Mouse (Mus musculus) left cerebral cortex, adult 8-10 months (tissue): ENCODE measurements at regions not wholly inside any gene's neighbourhood (a gene's known extent, or its start where the extent isn't known, plus 50 kb on each side); places are given as distances from the start of the nearest gene placed in this dataset.
A peak's percentile ranks its signal among the peaks of the same experiment; 100 is the strongest.

Experiments
- DNase-seq, 2 experiments: peaks; one replicate each; pipeline ENCODE4 v3.0.0; 2022; ENCODE audit warnings: low spot score in 2 of 2

DNA sequence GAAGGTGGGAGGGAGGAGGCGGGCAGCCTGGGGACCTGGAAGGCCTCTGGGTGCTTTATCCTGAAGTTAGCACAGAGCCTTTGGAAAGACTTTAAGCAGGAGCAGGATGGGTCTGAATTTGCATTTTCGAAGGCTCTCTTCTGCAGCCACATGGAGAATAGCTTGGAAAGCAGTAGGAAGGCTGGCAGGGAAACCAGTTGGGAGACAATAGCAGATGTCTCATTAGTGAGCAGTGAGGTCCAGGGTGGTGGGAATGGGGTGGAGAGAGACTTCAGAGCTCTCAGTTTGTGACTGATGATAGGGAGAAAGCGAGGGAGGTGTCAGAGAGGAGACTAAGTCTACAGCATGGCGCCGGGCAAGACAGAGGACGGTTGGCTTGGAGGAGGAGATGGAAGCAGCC, 199.1 kb downstream of the Cbln1 start:
- no peak for DNase-seq

DNA sequence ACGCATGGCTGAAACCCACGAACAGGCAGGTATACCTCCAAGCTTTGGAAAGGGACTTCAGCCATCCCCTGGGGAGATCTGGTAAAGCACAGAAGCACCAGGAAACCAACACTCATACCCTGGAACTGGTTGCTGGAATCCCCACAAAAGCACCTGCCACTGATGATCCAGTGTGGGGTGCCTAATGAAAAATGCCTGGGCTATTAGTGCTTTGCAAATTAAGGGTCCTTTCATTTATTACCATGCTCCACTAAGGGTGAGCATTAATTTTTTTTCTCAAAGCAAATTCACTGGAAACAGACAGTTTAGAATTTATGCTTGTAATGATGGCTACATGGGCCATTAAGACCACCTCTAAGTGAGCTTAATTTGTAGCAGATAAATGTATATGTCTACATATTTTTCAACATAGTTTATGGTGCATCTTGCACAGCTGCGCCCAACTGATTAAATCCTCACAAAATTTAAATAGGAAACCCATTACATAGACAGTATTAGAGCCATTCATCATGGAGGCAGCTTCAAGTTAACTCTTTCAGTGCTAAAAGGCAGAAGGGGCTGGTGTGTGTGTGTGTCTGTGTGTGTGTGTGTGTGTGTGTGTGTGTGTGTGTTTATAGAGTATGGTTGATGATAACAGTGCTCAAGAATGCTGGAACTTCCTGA, 201.8 kb downstream of the Cbln1 start:
- no peak for DNase-seq

DNA sequence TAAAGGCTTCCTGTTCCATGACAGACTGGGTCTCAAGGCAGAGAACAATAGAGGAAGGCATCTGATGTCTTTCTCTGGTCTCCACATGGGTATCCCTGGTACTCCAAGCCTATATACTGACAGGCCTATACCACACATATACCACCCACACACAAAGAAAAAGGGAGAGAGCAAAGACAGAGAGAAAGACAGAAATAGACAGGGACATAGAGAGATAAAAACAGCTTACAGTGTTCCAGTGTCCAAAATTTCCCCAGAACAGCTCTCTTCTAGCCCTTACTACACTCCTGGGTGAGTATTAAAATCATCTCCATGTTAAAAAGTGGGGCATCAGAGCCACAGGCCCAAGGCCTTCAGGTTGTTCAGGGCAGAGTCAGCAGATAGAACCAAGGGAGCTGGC, 204.2 kb downstream of the Cbln1 start:
- DNase-seq, result no peak

DNA sequence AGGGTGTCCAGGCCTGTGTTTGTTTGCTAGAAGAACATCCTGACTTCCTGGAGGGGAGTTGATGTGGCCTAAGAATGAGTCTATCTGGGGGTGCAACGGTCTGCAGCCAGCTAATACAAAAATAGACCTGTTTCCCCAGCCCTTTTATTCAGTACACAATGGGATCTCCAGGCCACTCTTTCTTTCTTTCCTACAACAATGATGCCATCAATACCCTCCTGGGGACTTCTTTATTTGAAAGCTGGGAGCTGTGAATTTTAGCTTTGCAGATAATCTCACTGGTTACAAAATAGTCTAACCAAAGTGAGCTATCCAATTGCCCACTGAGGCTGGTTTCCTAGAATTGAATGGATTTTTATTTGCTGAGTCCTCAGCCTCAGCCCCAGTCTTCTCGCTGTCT, 207.4 kb downstream of the Cbln1 start:
- DNase-seq, result no peak

DNA sequence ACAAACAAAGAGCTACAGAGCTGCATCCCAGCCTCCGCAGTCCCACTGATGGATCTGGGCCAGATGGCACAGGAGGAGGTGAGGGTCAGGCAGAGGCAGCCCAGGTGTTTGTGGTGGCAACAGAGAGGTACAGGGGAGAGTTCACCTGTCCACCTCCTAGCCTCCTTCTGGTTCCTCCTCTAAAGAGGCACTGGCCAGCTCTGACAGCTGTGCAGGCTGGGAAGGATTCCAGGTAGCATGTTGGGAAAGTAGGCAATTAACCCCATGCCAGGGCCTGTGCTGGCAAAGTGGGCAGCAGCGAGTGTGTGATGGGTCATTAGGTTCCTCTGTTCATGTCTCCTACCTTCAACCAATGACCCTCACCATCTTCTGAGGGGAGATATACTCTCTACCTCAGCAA, 212.1 kb downstream of the Cbln1 start:
- no peak for DNase-seq

DNA sequence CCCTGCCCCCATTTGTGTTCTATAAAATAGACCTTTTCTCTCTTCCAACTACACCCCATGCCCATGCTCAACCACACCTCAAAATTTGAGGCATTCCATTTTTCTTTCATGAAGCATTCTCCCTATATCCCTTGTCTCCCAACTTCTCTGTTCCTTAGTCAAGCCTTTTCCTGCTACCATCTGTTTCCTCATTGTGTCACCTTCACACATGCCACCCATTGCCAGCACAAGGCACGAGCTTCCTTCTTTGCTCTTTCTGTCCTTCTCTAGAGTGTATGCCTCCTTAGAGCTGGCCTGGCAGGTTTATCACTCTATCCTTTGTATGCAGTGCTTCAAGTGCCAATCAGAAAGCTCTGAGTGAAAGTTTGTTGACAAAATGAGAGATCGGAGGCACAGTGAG, 229.7 kb downstream of the Cbln1 start:
- DNase-seq, result no peak

DNA sequence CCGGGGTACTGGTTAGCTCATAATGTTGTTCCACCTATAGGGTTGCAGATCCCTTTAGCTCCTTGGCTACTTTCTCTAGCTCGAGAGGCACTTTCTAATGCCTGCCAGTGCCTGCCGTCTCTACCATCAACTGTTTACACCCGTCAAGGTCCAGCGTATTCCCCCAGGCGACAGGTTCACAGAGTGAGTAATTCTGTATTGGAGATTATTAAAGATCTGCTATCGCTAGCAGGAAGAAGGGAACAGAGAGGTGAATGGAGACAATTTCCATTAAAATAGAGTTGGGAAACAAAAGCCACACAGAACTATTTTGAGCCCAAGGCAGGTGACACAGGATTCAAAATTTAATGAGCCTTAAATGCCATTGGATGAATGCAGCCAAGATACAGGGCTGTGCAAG, 235.2 kb downstream of the Cbln1 start:
- no peak for DNase-seq

DNA sequence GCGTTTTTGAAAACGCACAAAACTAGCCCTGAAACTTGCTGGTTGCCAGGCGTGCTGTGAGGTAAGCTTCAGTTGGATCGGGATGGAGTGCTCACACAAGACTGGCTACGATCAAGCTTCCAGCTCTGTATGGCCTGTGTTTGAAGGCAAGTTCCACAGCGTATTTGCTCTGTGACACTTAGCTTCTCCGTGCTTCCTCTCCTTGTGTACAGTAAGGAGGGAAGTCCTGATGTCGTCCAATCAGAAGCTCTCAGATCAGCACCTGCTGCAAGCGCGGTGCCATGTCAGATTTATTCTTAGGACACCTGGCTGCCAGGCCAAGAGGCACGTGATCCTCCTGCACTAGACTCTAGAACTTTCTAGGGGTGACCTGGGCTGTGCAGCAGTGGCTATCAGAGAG, 236.0 kb downstream of the Cbln1 start:
- no peak for DNase-seq

DNA sequence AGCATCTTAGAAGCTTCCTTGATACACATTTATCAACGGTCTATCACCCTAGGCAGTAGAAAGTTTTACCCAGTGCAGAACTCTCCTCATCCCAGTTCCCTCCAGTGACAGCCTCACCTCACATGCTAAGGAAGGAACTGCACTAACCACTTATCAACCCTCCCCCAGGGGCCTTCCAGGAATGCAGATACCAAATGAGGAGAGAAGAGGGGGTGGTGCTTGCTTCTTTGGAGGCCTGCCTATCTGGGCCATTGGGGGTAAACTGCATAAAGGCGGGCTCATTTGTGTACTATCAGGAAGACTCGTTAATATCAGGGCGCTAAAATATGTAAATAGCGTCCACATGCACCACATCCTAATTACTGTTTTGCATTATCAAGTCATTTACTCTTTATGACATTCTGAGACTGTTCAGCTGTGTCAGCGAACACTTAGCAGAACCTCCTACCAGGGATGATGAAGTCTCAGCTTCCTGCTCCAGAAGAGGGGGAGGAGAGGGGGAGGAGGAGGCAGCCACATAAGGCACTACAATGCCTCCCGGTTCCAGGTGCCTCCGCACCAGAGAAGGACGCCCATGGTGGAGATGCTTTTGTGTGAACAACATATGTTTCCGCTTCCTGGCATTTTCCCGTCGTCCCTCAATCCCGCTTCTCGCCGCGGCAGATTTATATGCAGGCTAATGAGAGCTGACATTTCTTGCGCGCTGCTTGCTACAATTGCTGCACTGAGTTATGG, 236.9 kb downstream of the Cbln1 start:
- DNase-seq, result peak; percentile 25 to 57

DNA sequence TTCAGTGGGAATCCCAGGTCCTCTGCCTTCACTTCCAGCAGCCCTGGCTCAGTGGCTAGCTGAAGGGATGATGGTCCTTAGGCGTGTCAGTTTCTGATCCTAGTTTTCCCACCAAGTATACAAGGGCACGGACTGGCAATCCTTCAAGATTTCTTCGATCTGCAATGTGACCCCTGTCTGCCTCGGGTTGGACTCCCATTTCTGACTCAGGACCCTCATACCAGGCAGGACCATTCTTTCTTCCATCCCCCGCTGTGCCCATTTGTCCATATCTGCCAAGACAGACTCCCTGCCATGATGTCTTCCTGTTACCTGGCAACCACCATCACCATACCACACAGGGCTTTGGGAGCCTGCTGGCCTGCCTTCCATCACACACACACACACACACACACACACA, 238.1 kb downstream of the Cbln1 start:
- DNase-seq, result no peak

DNA sequence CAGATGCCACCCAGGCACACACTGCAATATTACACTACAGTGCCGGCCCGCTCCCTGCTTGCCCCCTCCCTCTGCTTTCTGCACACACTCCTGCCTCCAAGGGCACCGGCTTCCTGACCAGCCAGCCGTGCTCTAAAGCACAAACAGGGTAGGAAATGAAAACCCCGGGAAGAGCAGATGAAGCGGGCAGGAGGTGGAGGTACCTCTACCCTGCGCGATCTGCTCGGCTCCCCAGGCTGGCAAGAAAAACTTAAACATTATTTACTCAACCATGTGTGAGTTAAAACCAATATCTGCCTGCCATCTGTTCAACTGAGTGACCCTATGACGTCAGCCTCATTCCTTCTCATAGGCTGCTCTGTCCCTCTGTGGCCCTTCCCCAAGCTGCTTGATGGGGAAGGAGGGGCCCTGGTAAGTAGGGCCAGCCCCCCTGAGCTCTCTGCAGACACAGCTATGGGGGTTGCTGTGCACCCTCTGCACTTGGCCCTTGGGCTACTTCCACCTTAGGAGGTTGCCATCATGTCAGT, 238.5 kb downstream of the Cbln1 start:
- DNase-seq, result no peak

DNA sequence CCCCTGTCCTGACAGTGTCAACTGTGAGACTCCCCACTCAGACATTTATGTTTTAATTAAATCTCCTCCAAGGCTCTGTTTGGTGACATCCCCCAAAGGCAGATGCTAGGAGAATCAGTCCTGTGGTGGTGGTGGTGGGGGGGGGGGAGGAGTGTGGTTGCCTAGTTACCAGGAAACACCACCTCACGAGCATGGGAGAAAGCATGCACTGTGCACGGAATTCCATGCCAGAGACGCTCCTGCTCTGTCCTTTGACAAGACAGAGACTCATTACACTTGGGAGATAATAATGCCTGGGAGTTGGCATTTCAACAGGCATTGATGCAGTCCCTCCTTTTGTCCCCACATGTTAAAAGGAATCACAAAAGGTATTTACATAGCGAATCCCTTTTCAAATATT, 240.6 kb downstream of the Cbln1 start:
- no peak for DNase-seq

DNA sequence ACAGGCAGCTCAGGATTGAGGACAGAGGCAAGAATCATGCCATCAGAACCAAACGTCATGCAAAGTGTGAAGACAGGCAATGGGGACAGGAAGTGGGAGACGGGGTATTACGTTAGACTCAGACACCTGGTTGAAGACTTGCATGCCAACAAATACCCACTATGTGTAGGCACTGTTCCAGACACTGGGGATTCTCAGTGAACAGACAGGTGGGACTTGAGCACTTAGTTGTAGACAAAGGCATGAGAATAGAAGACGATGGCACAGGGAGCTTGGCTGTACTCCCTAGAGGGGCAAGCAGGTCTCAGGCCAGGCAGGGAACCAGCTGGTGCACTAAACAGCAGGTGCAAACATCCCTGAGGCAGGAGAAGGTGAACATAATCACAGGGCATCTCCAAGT, 242.3 kb downstream of the Cbln1 start:
- DNase-seq, result no peak

DNA sequence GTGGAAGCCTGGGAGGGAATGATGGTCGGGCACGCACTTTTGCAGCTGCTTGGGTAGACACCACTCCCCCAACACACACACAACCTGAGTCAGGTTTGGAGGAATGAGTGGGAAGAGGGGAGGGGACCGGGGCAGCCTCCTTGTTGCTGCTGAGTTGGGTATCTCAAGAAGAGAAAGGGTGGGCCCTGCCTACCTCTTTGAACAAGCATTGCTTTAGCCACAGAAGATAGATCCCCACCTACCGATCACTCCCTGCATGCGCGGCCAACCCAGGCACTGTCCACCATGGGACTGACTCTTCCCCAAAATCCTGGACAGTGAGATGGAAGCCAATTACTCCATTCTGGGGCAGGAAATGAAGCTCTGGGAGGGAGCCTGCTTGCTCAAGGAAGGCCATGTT, 243.2 kb downstream of the Cbln1 start:
- DNase-seq, result no peak

DNA sequence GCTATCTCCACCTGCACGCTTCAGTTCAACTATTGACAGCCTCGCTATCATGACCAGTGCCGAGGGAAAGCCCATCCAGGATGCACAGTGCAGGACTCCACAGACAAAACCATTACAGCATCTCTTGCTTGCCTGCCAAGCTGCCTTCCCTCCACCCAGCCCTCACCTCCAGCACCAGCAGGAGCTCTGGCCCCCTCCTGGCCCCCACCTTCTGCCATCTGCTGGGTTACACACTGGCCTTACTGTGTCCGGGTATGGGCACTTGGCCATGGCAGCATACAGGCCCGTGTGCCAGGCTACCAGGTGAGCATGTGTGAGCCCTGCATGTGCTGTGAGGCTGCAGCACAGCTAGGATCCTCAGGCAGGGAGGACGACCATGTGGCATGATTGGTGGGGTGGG, 243.6 kb downstream of the Cbln1 start:
- no peak for DNase-seq

DNA sequence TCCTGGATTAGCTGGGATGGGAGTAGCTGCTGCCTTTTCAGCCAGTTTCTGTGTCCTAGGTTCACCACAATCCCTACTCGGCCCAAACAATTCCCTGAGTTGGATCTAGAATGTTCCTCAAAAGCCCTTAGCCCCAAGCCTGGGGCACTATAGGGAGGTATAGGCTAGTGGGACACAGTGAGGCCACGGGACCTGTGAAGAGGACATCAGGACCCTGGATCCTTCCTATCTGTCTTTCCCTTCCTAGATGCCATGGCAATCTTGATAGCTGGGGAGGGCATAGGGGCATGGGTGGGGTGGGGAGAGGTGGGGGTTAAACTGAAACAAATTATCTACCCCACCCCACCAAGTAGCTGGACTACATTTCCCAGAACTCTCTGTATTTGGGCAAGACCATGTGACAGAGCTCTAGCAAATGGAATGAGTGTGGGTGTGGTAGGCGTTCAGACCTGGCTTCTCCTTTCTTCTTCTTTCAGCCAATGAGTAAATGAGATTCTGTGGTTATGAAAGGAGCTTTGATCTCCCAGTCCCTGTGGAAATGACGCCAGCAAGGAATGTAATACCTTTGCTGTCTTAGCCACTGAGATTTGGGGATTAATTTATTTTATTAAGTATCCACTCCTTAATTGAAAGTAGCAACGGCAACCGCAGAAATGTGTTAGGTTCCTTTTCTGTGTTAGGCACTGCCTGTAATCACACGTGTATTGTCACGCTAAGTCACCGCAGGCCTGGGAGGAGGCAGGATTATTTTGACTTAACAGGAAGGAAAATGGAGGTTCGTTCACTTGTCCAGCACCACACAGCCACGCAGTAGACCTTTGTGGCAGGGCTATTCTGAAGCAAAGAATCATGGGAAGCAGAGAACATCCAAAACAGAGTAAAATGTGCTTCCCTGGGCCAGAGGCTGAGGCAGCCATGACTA, 246.6 kb downstream of the Cbln1 start:
- no peak for DNase-seq

DNA sequence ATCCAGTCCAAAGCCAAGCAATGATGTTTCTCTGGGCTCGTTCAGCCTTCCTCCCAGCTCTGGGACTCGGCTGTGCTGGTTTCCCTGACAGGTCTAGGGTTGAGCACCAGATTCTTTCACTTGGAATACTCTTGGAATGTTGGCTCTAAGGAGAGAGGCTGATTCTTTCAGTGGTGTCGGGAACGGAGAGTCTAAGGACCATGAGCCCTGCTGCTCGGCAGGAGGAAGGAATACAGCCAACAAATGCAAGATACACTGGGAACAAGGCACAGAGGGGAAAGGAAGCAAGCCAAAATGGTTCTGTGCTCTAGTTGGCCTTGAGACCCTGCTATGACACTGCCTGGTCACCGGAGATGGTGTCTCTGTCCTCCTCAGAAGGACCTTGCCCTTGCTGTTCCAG, 251.8 kb downstream of the Cbln1 start:
- no peak for DNase-seq

DNA sequence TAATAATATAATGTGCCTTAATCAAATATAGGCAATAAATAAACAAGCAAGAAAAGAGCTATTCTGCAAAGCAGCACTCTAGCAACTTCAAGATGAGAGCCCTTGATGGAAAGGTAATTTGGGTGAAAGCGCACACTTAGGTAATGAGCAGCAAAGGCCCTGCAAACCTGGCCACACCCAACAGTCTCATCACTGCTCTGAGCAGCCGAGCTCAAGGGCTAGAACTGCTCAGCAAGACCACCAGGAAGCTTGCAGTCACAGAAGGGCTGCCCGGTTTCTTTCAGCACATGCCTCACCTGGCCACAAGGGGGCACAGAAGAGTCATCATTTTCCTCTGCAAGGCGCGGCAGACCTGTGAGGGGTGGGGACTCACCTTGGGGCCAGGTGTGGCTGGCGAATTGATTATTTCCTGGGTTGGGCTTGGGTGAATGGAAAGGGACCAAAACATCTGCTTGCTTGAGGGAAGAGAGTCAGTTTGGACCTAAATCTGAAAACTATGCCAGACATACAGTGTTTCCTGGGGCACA, 253.4 kb downstream of the Cbln1 start:
- DNase-seq, result no peak

DNA sequence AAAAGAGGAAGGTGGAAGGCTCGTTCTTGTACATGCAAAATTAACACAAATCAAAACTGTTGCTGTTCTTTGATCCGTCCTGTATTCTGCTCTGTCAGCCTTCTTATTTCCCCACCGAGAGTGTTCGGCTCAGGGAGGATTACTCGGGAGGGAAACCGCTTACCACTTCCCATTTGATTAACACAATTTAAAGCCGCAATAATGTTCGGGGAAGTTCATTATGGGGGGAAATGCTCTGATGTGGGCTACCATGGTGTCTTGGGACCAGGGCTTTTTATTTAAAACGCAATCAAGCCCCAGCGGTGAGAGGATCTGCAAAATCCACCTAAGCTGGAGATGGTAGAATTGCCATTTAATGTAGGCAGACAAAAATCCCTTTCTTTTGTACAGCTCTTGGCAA, 257.4 kb downstream of the Cbln1 start:
- no peak for DNase-seq

DNA sequence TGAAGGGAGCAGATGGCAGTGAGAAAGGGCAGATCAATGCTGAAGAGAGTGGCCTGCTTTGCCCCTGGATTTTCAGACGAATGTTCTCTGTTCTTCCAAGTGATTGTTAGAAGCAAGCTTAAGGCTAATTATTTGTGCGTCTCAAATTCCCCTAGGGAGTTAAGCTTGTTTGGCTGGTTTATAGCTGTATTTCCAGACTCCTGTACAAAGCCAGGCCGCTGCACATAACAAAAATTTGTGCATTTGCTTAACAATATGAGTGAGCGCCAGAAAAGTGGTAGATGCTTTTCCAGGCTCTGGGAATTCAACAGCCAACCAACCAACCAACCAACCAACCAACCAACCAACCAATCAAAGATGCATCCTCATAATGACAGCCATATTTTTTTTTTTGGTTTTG, 261.9 kb downstream of the Cbln1 start:
- no peak for DNase-seq

DNA sequence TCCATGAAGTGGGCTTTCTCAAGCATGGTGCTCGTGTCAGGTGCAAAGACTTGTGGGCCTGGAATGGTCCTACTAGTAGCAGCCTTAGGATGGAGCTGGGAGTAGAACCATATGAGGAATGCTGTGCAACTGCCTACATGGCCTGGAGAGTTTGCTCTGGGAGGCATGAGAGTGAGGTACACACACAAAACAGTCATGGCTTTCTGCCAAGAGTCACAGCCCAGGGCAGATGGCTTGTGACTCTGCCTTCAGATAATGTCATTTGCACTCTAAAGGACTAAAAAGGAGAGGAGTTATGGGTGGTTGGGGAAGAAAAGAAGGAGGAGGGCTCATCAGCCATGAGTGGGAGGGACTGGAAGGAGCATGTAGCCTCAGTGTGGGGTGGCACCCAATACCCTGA, 263.1 kb downstream of the Cbln1 start:
- DNase-seq, result no peak

DNA sequence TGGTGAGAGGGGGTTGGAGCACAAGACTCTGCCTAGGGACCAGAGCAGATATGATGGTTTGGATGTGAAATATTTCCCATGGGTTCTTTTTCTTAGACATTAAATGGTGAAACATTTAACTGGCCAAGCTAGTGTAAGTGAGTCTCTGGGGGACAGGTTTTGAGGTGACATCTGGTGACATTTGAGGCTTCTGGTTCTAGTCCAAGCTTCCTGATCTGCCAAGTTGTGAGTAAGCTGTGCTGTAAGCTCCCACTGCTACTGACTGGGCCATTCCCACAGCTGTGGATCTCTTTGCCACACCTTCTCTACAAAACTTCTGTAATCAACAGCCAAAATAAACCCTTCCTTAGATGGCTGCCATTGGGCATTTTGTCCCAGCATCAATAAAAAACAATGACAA, 264.4 kb downstream of the Cbln1 start:
- DNase-seq, result no peak
